Mouse (Mus musculus): ENCODE data around the gene Ddr1.

Gene Ddr1

GRCm38 (mm10) chr17:35692368-35692767, 12.1 kb downstream of the Ddr1 start:
- DNase-seq (ENCODE audit: low read depth, low spot score) = no peak

GRCm38 (mm10) chr17:35691811-35692210, 12.6 kb downstream of the Ddr1 start:
- peak; percentile 66 for DNase-seq (ENCODE audit: low read depth, low spot score)

- DNase-seq (ENCODE audit: low read depth, low spot score) = no peak
These were observed 14.3 kb downstream of the Ddr1 start for GRCm38 (mm10) chr17:35689936-35690645.

- DNase-seq (ENCODE audit: low read depth, low spot score) = no peak
These were observed 15.9 kb downstream of the Ddr1 start for GRCm38 (mm10) chr17:35688347-35689175.

GRCm38 (mm10) chr17:35685061-35685460, 19.4 kb downstream of the Ddr1 start:
- peak; percentile 31 for DNase-seq (ENCODE audit: low read depth, low spot score)

GRCm38 (mm10) chr17:35681986-35682385, 22.4 kb downstream of the Ddr1 start:
- DNase-seq (ENCODE audit: low read depth, low spot score) = no peak

GRCm38 (mm10) chr17:35680591-35680990, 23.8 kb downstream of the Ddr1 start:
- DNase-seq (ENCODE audit: low read depth, low spot score) = no peak

- peak; percentile 99 for DNase-seq (ENCODE audit: low read depth, low spot score)
These were observed 30.9 kb downstream of the Ddr1 start, which contains the start of gene Gtf2h4 for GRCm38 (mm10) chr17:35673416-35674035. Gtf2h4 (minus strand) TSS chr17:35673739.

GRCm38 (mm10) chr17:35672527-35672926, 31.9 kb downstream of the Ddr1 start:
- no peak for DNase-seq (ENCODE audit: low read depth, low spot score)

GRCm38 (mm10) chr17:35671846-35672245, 32.6 kb downstream of the Ddr1 start:
- no peak for DNase-seq (ENCODE audit: low read depth, low spot score)

- no peak for DNase-seq (ENCODE audit: low read depth, low spot score)
These were observed 34.7 kb downstream of the Ddr1 start for GRCm38 (mm10) chr17:35669731-35670130.

- DNase-seq (ENCODE audit: low read depth, low spot score) = peak; percentile 97
These were observed 36.9 kb downstream of the Ddr1 start, which contains the start of gene Vars2 for GRCm38 (mm10) chr17:35667334-35668065. Vars2 (minus strand) TSS chr17:35667592.

- DNase-seq (ENCODE audit: low read depth, low spot score) = peak; percentile 44
These were observed 37.6 kb downstream of the Ddr1 start for GRCm38 (mm10) chr17:35666851-35667256.

- DNase-seq (ENCODE audit: low read depth, low spot score) = peak; percentile 79
These were observed 38.4 kb downstream of the Ddr1 start for GRCm38 (mm10) chr17:35665957-35666515.

GRCm38 (mm10) chr17:35653086-35653485, 51.3 kb downstream of the Ddr1 start:
- no peak for DNase-seq (ENCODE audit: low read depth, low spot score)

- no peak for DNase-seq (ENCODE audit: low read depth, low spot score)
These were observed 55.0 kb downstream of the Ddr1 start for GRCm38 (mm10) chr17:35649429-35649828.

GRCm38 (mm10) chr17:35643609-35644236, 60.7 kb downstream of the Ddr1 start, which contains the start of gene Mucl3:
Mucl3 (minus strand) TSS chr17:35643695.
- no peak for DNase-seq (ENCODE audit: low read depth, low spot score)

- no peak for DNase-seq (ENCODE audit: low read depth, low spot score)
These were observed 65.1 kb downstream of the Ddr1 start for GRCm38 (mm10) chr17:35639352-35639751.

GRCm38 (mm10) chr17:35638475-35639190, 65.8 kb downstream of the Ddr1 start:
- DNase-seq (ENCODE audit: low read depth, low spot score) = peak; percentile 84

- DNase-seq (ENCODE audit: low read depth, low spot score) = peak; percentile 71
These were observed 68.1 kb downstream of the Ddr1 start for GRCm38 (mm10) chr17:35636363-35636762.
